Comparison of ENCODE assay signal across 10 mouse cellular contexts in genomic region chr10:85420851-85421628, GRCm38 (mm10). TPM values are rescaled to one million over a fixed set of nuclear protein-coding genes. Genes with fewer than 3 reads are reported as not detected.
DNase-seq lines count a peak whose midpoint lies in the region; ATAC-seq and TF ChIP-seq lines count a peak whose summit lies in the region.
"Had no signal": no experiment of that assay in that cellular context is flagged by ENCODE, and none has a peak within 500 bp of the region (broad histone marks: within the 10 kb centered on the region; RNA-seq: fewer than 3 reads in every experiment).

No protein-coding gene starts in this region.

- no peak for TF ChIP-seq CTCF in forebrain, postnatal 0 days (IDR thresholded peaks at IDR 0.05; ENCODE audit: low read depth)

- intact Hi-C loops in left cerebral cortex, postnatal 14 days (cut with DNase I): no loop called here

- no peaks in the 10 kb centered on the region for H3K36me3 ChIP-seq in forebrain, postnatal 0 days (ENCODE audit: insufficient read depth)
- H3K36me3 ChIP-seq in limb, embryonic 15.5 days: no peaks in the 10 kb centered on the region

- no peak overlapping the region for H3K9ac ChIP-seq in forebrain, postnatal 0 days
- H3K9ac ChIP-seq in limb, embryonic 15.5 days: 0 out of 2 replicates have a peak overlapping the region, but pooled peaks have one; percentile 12

- 57% methylated on average over 15 of the region's 15 CpGs for WGBS in forebrain, postnatal 0 days
- 49% methylated on average over 15 of the region's 15 CpGs for WGBS in limb, embryonic 15.5 days

- no peaks in the 10 kb centered on the region for H3K4me1 ChIP-seq in forebrain, postnatal 0 days (ENCODE audit: insufficient read depth)
- H3K4me1 ChIP-seq in limb, embryonic 15.5 days: no peaks in the 10 kb centered on the region
- H3K4me1 ChIP-seq: megakaryocyte, embryonic 14.5 days had no signal

- H3K9me3 ChIP-seq in forebrain, postnatal 0 days (ENCODE audit: low read length): no peaks in the 10 kb centered on the region
- H3K9me3 ChIP-seq in limb, embryonic 15.5 days: no peaks in the 10 kb centered on the region

- H3K27me3 ChIP-seq in forebrain, postnatal 0 days (ENCODE audit: insufficient read depth, low read length): no peaks in the 10 kb centered on the region
- no peaks in the 10 kb centered on the region for H3K27me3 ChIP-seq in limb, embryonic 15.5 days
- H3K27me3 ChIP-seq: megakaryocyte, embryonic 14.5 days had no signal

- peak; percentile 10; the same call in 1 of the 2 replicates for ATAC-seq in forebrain, postnatal 0 days
- no peak for ATAC-seq in limb, embryonic 15.5 days (ENCODE audit: insufficient number of reproducible peaks, low FRiP score, low TSS enrichment, low read depth)

- H3K27ac ChIP-seq in forebrain, postnatal 0 days (ENCODE audit: low read depth, low read length): no peak overlapping the region
- H3K27ac ChIP-seq in limb, embryonic 15.5 days: no peak overlapping the region

- no peak overlapping the region for H3K4me3 ChIP-seq in forebrain, postnatal 0 days (ENCODE audit: low read depth, low read length)
- H3K4me3 ChIP-seq in limb, embryonic 15.5 days: no peak overlapping the region
- H3K4me3 ChIP-seq: erythroblast, embryonic 14.5 days; megakaryocyte, embryonic 14.5 days had no signal

- peak; percentile 7 to 13 for DNase-seq in left cerebral cortex, postnatal 14 days (ENCODE audit: low spot score in 2 of 2)
- no peak for DNase-seq in left cerebral cortex, adult 18-20 months (ENCODE audit: low spot score in 2 of 2)
- peak; percentile 27 for DNase-seq in forebrain, postnatal 0 days
- peak; percentile 76 for DNase-seq in retina, postnatal 1 day
- no peak for DNase-seq in cerebellum, adult 9-11 months
- no peak for DNase-seq in adrenal gland, adult 2 months

- H3K4me2 ChIP-seq in forebrain, postnatal 0 days (ENCODE audit: low read depth): no peak overlapping the region
- H3K4me2 ChIP-seq in limb, embryonic 15.5 days: no peak overlapping the region

RNA-seq across cellular contexts. Expression of gene Btbd11, which starts 34.4 kb away (rescaled TPM):
- 10 to 100 TPM; 28.5 to 29.7 TPM for total RNA-seq in left cerebral cortex, postnatal 14 days (2021)
- 10 to 100 TPM; 25.4 to 28.3 TPM for total RNA-seq in left cerebral cortex, adult 18-20 months (2021)
- 17.6 and 22.5 TPM in 2 replicates for total RNA-seq in forebrain, postnatal 0 days (2014; rRNA removed)
- 7.5 and 9.9 TPM in 2 replicates for polyA plus RNA-seq in forebrain, postnatal 0 days (2015; fragmentation: Nextera tagmentation; extraction: Ambion mirVana)
- 6.5 and 7.4 TPM in 2 replicates for polyA plus RNA-seq in limb, embryonic 15.5 days (2015; fragmentation: Nextera tagmentation; extraction: Ambion mirVana)
- 1 to 10 TPM; 5.7 to 10.0 TPM for total RNA-seq in adrenal gland, adult 2 months (2021)
- 12.7 and 14.6 TPM in 2 replicates for polyA plus RNA-seq in adrenal gland, adult 2 months (2012; rRNA removed)
- total RNA-seq: MEL had no signal
- polyA plus RNA-seq: erythroblast, embryonic 14.5 days had no signal

Comparison
In these comparisons a context has a peak if more than half of its experiments do, and no peak if none do; other contexts are left out.
1. DNase-seq: peak in left cerebral cortex, postnatal 14 days (2 of 2), forebrain, postnatal 0 days (single experiment) and retina, postnatal 1 day (single experiment); none in left cerebral cortex, adult 18-20 months (0 of 2), cerebellum, adult 9-11 months (single experiment) and adrenal gland, adult 2 months (single experiment).